Mouse (Mus musculus) megakaryocyte-erythroid progenitor cell, adult 5 weeks (primary cell): ENCODE data around the gene Mapk8ip2. TPM values are rescaled to one million over a fixed set of nuclear protein-coding genes. Genes with fewer than 3 reads are reported as not detected.

Source experiments
- polyA plus RNA-seq: library from polyadenylated mRNA; stranded (reverse); fragments of >175 nt; gene quantifications from 2 replicates; pipeline ENCODE4 v1.2.3, GENCODE M21; 2012

The Mapk8ip2 gene
- polyA plus RNA-seq = 0.01 TPM in 1 of 2 replicates, not detected in the other

GRCm38 (mm10) chr15:89453865-89454478, at the start of gene Mapk8ip2:
TSS of gene Mapk8ip2 (plus strand) at chr15:89453913.

GRCm38 (mm10) chr15:89410118-89410517, 43.6 kb upstream of the Mapk8ip2 start, which contains the start of gene Syce3:
TSS of gene Syce3 (minus strand) at chr15:89410503.

DNA sequence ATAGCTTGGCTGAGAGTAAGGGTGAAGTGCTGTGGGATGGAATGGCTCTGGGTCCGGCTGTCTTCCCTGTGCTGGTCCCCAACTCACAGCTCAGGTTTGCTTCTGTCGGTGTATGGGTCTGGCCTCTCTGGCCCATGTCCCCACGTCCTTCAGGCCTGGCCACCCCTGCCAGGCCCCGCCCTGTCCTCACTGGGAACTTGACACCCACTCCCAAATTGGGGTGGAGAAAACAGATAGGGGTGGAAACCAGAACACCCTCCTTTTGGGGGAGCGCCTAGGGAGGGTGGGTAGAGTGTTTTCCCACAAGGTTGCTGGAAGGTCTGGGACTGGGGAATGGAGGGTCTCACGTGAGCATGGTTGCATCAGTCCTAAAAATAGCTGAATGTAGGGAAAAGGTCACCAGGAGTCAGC, 28.0 kb upstream of the Mapk8ip2 start, which contains the start of gene Cpt1b:
Cpt1b (minus strand) TSS at position 153 of the 411 bp plus-strand sequence.

DNA sequence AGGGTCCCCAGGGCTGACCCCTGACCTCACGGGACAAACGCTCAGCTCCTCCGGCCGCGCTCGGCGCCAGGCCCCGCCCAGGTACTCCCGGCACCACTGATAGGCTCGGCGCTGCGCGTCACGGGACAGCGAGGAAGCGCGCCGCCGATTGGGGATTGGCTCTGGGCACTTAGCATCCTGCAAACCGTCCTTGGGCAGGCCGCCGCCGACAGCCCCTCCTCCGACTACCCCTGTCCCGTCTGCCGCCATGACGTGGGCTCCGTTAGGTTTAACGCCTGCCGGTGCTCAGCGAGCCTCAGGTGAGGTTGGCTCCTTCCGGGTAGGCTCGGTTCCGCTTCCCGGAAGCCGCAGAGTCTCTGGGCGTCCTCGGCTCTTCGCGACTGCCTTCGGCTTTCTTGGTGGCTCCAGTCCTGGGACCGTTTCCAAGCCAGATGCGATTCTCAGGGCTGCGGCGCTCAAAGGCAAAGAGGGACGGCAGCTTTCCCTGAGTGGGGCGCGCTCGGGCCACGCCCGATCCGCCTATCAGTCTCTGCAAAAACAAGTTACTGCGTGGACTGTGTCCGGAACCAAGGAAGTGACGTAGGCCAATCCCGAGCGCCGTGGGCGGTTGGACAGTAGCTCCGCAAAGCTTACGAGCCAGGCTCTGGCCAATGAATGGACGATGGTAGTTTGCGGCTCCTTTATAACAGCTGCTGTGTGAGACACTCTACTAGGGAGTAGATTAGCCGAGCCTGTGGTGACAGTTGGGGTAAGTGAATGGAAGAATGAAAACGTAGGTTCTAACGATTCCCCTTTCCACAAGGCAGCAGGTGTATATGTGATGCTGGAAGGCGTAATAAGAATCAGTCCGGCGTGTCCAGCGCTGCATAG, 24.1 kb upstream of the Mapk8ip2 start, which contains the start of the genes C730034F03Rik, Gm44502 and Chkb:
C730034F03Rik (plus strand) TSS at position 238 of the 870 bp plus-strand sequence.
Gm44502 (minus strand) TSS at position 345 of the 870 bp plus-strand sequence.
Chkb (minus strand) TSS at position 557 of the 870 bp plus-strand sequence.

DNA sequence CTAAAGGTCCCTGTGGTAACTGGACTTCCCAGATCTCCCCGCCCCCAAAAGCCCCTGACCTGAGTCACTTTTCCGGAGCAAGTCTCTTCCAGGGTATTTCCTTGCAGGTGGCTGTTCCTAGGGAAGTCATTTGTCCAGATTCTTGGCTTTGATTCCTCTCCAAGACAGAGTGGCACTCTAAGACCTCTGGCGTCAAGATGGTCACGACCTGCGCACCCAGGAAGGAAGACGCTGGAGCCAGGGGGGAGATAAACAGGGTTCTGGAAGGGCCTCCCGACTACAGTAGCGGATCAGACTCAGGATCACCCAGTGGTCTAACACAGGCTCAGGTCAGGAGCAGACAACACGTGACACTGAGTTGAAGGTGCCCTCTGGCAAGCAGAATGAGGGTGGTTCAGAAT, 23.4 kb downstream of the Mapk8ip2 start, which contains the start of gene Arsa:
Arsa (minus strand) TSS at position 335 of the 401 bp plus-strand sequence.

GRCm38 (mm10) chr15:89498961-89499688, 45.4 kb downstream of the Mapk8ip2 start, which contains the start of gene Shank3:
TSS of gene Shank3 (plus strand) at chr15:89499623.

Other genes with a start within 250 kb of the Mapk8ip2 start
- gene Ppp6r2, start 242.4 kb upstream of the Mapk8ip2 start, polyA plus RNA-seq = 47.6 and 60.3 TPM in 2 replicates
- gene Sbf1, start 138.6 kb upstream of the Mapk8ip2 start, polyA plus RNA-seq = 172 and 230 TPM in 2 replicates
- not detected in 2 replicates for gene Adm2, start 131.2 kb upstream of the Mapk8ip2 start, polyA plus RNA-seq
- not detected in 2 replicates for gene Miox, start 119.5 kb upstream of the Mapk8ip2 start, polyA plus RNA-seq
- gene Lmf2, start 98.3 kb upstream of the Mapk8ip2 start, polyA plus RNA-seq = 139 and 151 TPM in 2 replicates
- 63.0 and 78.6 TPM in 2 replicates for gene Ncaph2, start 98.2 kb upstream of the Mapk8ip2 start, polyA plus RNA-seq
- 75.8 and 81.4 TPM in 2 replicates for gene Sco2, start 80.1 kb upstream of the Mapk8ip2 start, polyA plus RNA-seq
- gene Tymp, start 76.9 kb upstream of the Mapk8ip2 start, polyA plus RNA-seq = 1.4 and 1.6 TPM in 2 replicates
- 24.7 and 38.6 TPM in 2 replicates for gene Odf3b, start 74.6 kb upstream of the Mapk8ip2 start, polyA plus RNA-seq
- gene Klhdc7b, start 69.0 kb upstream of the Mapk8ip2 start, polyA plus RNA-seq = 0.06 and 0.18 TPM in 2 replicates
- not detected in 2 replicates for gene Syce3, start 43.4 kb upstream of the Mapk8ip2 start, polyA plus RNA-seq
- 2.2 and 2.7 TPM in 2 replicates for gene Cpt1b, start 28.1 kb upstream of the Mapk8ip2 start, polyA plus RNA-seq
- gene C730034F03Rik, start 24.3 kb upstream of the Mapk8ip2 start, polyA plus RNA-seq = 0.07 TPM in 1 of 2 replicates, not detected in the other
- gene Gm44502, start 24.2 kb upstream of the Mapk8ip2 start, polyA plus RNA-seq = 1.2 and 2.2 TPM in 2 replicates
- gene Chkb, start 24.0 kb upstream of the Mapk8ip2 start, polyA plus RNA-seq = 157 and 209 TPM in 2 replicates
- gene Arsa, start 23.5 kb downstream of the Mapk8ip2 start, polyA plus RNA-seq = 51.0 and 62.2 TPM in 2 replicates
- 34.8 and 56.1 TPM in 2 replicates for gene Shank3, start 45.7 kb downstream of the Mapk8ip2 start, polyA plus RNA-seq
- gene Acr, start 114.4 kb downstream of the Mapk8ip2 start, polyA plus RNA-seq = 0.15 and 0.39 TPM in 2 replicates
- 14.4 and 21.8 TPM in 2 replicates for gene Rabl2, start 138.0 kb downstream of the Mapk8ip2 start, polyA plus RNA-seq